Mouse (Mus musculus) midbrain, embryonic 10.5 days (tissue): ENCODE measurements around the gene Baiap2l1. TPM values are rescaled to one million over a fixed set of nuclear protein-coding genes. Genes with fewer than 3 reads are reported as not detected.
"Not testable (repeated sequence)": the region's sequence is repeated elsewhere in the genome, so short reads cannot be mapped to it uniquely, and the experiment has no call there.

Source experiments
- DNase-seq: peaks from one replicate; pipeline ENCODE4 v3.0.0-alpha.2; 2017; ENCODE audit warnings: low spot score
- H3K27ac ChIP-seq: fragments of 300-500 bp; sonication (generic); replicated peaks from 2 replicates; pipeline ENCODE4 v1.5.1; 2016; ENCODE audit warnings: mild to moderate bottlenecking
- H3K27me3 ChIP-seq: fragments of 300-500 bp; sonication (generic); 2 replicates; pipeline ENCODE4 v1.6.1; 2016; ENCODE audit warnings: low read depth, mild to moderate bottlenecking; ENCODE audit not compliant: poor library complexity, severe bottlenecking
- H3K36me3 ChIP-seq: fragments of 300-500 bp; sonication (generic); 2 replicates; pipeline ENCODE4 v1.6.1; 2016; ENCODE audit warnings: mild to moderate bottlenecking, moderate library complexity
- H3K4me1 ChIP-seq: fragments of 300-500 bp; sonication (generic); 2 replicates; pipeline ENCODE4 v1.6.1; 2016
- H3K4me3 ChIP-seq: fragments of 300-500 bp; sonication (generic); 2 replicates; pipeline ENCODE4 v1.5.1; 2016; ENCODE audit warnings: mild to moderate bottlenecking, moderate library complexity
- H3K9me3 ChIP-seq: fragments of 300-500 bp; sonication (generic); replicated peaks from 2 replicates; pipeline ENCODE4 v1.6.1; 2016; ENCODE audit warnings: mild to moderate bottlenecking
- WGBS: fragments of 180-500 bp; shearing (Covaris S2); methylation state at CpG from one replicate; pipeline ENCODE4 v1.1.7; 2016; 5-methylcytosine and 5-hydroxymethylcytosine counted together
- polyA plus RNA-seq: library from polyadenylated mRNA; unstranded; fragments of >200 nt; fragmentation: Nextera tagmentation; extraction: Ambion mirVana; gene quantifications from 2 replicates; pipeline ENCODE4 v1.2.1, GENCODE M21; 2016

Baiap2l1 gene
- polyA plus RNA-seq, 1 experiment from 2014 or later: 3.9 TPM

GRCm38 (mm10) chr5:144335357-144335756, 22.6 kb downstream of the Baiap2l1 start:
- DNase-seq, H3K27me3 ChIP-seq, H3K9me3 ChIP-seq, H3K27ac ChIP-seq, H3K4me1 ChIP-seq, H3K4me3 ChIP-seq, H3K36me3 ChIP-seq: not testable (repeated sequence)
- 87% methylated on average over 6 of the region's 6 CpGs for WGBS

- H3K36me3 ChIP-seq: no peaks in the 10 kb centered on the region
- no peaks in the 10 kb centered on the region for H3K9me3 ChIP-seq
- DNase-seq: no peak
- no peaks in the 10 kb centered on the region for H3K4me1 ChIP-seq
- no peak overlapping the region for H3K27ac ChIP-seq
- 90% methylated on average over 11 of the region's 11 CpGs for WGBS
- no peak overlapping the region for H3K4me3 ChIP-seq
- H3K27me3 ChIP-seq: no peaks in the 10 kb centered on the region
These were observed 23.9 kb downstream of the Baiap2l1 start for GRCm38 (mm10) chr5:144334010-144334409.

GRCm38 (mm10) chr5:144322717-144323116, 35.2 kb downstream of the Baiap2l1 start:
- DNase-seq: no peak
- Histone ChIP-seq H3K4me3 (no peak overlapping the region), H3K27me3 (no peaks in the 10 kb centered on the region), H3K36me3 (no peaks in the 10 kb centered on the region), H3K9me3 (no peaks in the 10 kb centered on the region), H3K27ac (no peak overlapping the region), H3K4me1 (peaks cover 5% of the 10 kb centered on the region; the same call in 1 of the 2 replicates)
- WGBS: 90% methylated on average over 3 of the region's 3 CpGs

GRCm38 (mm10) chr5:144321681-144322080, 36.2 kb downstream of the Baiap2l1 start:
- Histone ChIP-seq H3K9me3 (no peaks in the 10 kb centered on the region), H3K27me3 (no peaks in the 10 kb centered on the region), H3K4me1 (peaks cover 4% of the 10 kb centered on the region; the same call in 1 of the 2 replicates), H3K27ac (no peak overlapping the region), H3K36me3 (no peaks in the 10 kb centered on the region), H3K4me3 (no peak overlapping the region)
- no peak for DNase-seq
- WGBS: 82% methylated on average over 7 of the region's 7 CpGs

- 79% methylated on average over 6 of the region's 6 CpGs for WGBS
- H3K27me3 ChIP-seq: no peaks in the 10 kb centered on the region
- H3K4me1 ChIP-seq: peaks cover 4% of the 10 kb centered on the region
These were observed 39.6 kb downstream of the Baiap2l1 start for GRCm38 (mm10) chr5:144318286-144318685.

GRCm38 (mm10) chr5:144317426-144317825, 40.5 kb downstream of the Baiap2l1 start:
- Histone ChIP-seq H3K27me3 (no peaks in the 10 kb centered on the region), H3K36me3 (no peaks in the 10 kb centered on the region), H3K27ac (no peak overlapping the region), H3K9me3 (no peaks in the 10 kb centered on the region), H3K4me1 (peaks cover 6% of the 10 kb centered on the region), H3K4me3 (no peak overlapping the region)
- no peak for DNase-seq
- 93% methylated on average over 8 of the region's 8 CpGs for WGBS

More at GRCm38 (mm10) chr5:144318286-144318685, 39.6 kb downstream of the Baiap2l1 start:
- no peak for DNase-seq
- Histone ChIP-seq H3K9me3 (no peaks in the 10 kb centered on the region), H3K27ac (no peak overlapping the region), H3K36me3 (no peaks in the 10 kb centered on the region), H3K4me3 (no peak overlapping the region)

GRCm38 (mm10) chr5:144316442-144316841, 41.5 kb downstream of the Baiap2l1 start:
- H3K27ac ChIP-seq: no peak overlapping the region
- no peaks in the 10 kb centered on the region for H3K27me3 ChIP-seq
- WGBS: 79% methylated on average over 3 of the region's 3 CpGs
- no peak overlapping the region for H3K4me3 ChIP-seq
- no peaks in the 10 kb centered on the region for H3K9me3 ChIP-seq
- peaks cover 6% of the 10 kb centered on the region for H3K4me1 ChIP-seq
- DNase-seq: no peak
- H3K36me3 ChIP-seq: no peaks in the 10 kb centered on the region

- no peak for DNase-seq
- Histone ChIP-seq H3K36me3 (no peaks in the 10 kb centered on the region), H3K27ac (no peak overlapping the region), H3K9me3 (no peaks in the 10 kb centered on the region), H3K4me1 (peaks cover 6% of the 10 kb centered on the region), H3K4me3 (no peak overlapping the region), H3K27me3 (no peaks in the 10 kb centered on the region)
- 93% methylated on average over 12 of the region's 12 CpGs for WGBS
These were observed 43.0 kb downstream of the Baiap2l1 start for GRCm38 (mm10) chr5:144314731-144315494.

GRCm38 (mm10) chr5:144313335-144313734, 44.6 kb downstream of the Baiap2l1 start:
- 50% methylated on average over 5 of the region's 5 CpGs for WGBS
- no peak for DNase-seq
- H3K4me1 ChIP-seq: peaks cover 6% of the 10 kb centered on the region
- 0 out of 2 replicates have a peak overlapping the region, but pooled peaks have one; percentile 13 for H3K27ac ChIP-seq
- no peaks in the 10 kb centered on the region for H3K27me3 ChIP-seq
- no peaks in the 10 kb centered on the region for H3K9me3 ChIP-seq
- no peak overlapping the region for H3K4me3 ChIP-seq
- no peaks in the 10 kb centered on the region for H3K36me3 ChIP-seq

GRCm38 (mm10) chr5:144312183-144312582, 45.7 kb downstream of the Baiap2l1 start:
- H3K27ac ChIP-seq: no peak overlapping the region
- WGBS: 87% methylated on average over 7 of the region's 7 CpGs

GRCm38 (mm10) chr5:144308929-144309328, 49.0 kb downstream of the Baiap2l1 start:
- Histone ChIP-seq H3K9me3 (no peaks in the 10 kb centered on the region), H3K27me3 (no peaks in the 10 kb centered on the region), H3K4me3 (no peak overlapping the region), H3K36me3 (no peaks in the 10 kb centered on the region), H3K27ac (no peak overlapping the region), H3K4me1 (peaks cover 6% of the 10 kb centered on the region)
- WGBS: 85% methylated on average over 4 of the region's 4 CpGs
- DNase-seq: no peak

More at GRCm38 (mm10) chr5:144312183-144312582, 45.7 kb downstream of the Baiap2l1 start:
- Histone ChIP-seq H3K27me3 (no peaks in the 10 kb centered on the region), H3K4me1 (peaks cover 6% of the 10 kb centered on the region), H3K36me3 (no peaks in the 10 kb centered on the region), H3K9me3 (no peaks in the 10 kb centered on the region), H3K4me3 (no peak overlapping the region)
- DNase-seq: no peak

GRCm38 (mm10) chr5:144303071-144303470, 54.8 kb downstream of the Baiap2l1 start:
- no peak overlapping the region for H3K4me3 ChIP-seq
- H3K4me1 ChIP-seq: no peaks in the 10 kb centered on the region
- H3K27ac ChIP-seq: no peak overlapping the region
- no peaks in the 10 kb centered on the region for H3K9me3 ChIP-seq
- WGBS: 91% methylated on average over 2 of the region's 2 CpGs
- DNase-seq: no peak
- no peaks in the 10 kb centered on the region for H3K36me3 ChIP-seq
- H3K27me3 ChIP-seq: no peaks in the 10 kb centered on the region

GRCm38 (mm10) chr5:144296090-144296604, 61.8 kb downstream of the Baiap2l1 start:
- Histone ChIP-seq H3K36me3 (no peaks in the 10 kb centered on the region), H3K27ac (no peak overlapping the region), H3K9me3 (no peaks in the 10 kb centered on the region), H3K27me3 (no peaks in the 10 kb centered on the region), H3K4me1 (no peaks in the 10 kb centered on the region), H3K4me3 (no peak overlapping the region)
- WGBS: 86% methylated on average over 7 of the region's 7 CpGs
- DNase-seq: no peak
